Mouse (Mus musculus) neural tube, embryonic 15.5 days (tissue): ENCODE data around the gene Usp44. TPM values are rescaled to one million over a fixed set of nuclear protein-coding genes. Genes with fewer than 3 reads are reported as not detected.
A peak's percentile ranks its signal among the peaks of the same experiment; 100 is the strongest.
"Not testable (repeated sequence)": the region's sequence is repeated elsewhere in the genome, so short reads cannot be mapped to it uniquely, and the experiment has no call there.

ENCODE experiments used
- ATAC-seq: fragments of 200-750 bp; cut with Nextera tagmentation; 2 replicates; pipeline ENCODE4 v1.8.0; 2017; ENCODE audit warnings: mild to moderate bottlenecking, moderate TSS enrichment, moderate library complexity; ENCODE audit not compliant: low FRiP score
- H3K27ac ChIP-seq: fragments of 300-500 bp; sonication (generic); replicated peaks from 2 replicates; pipeline ENCODE4 v1.5.1; 2015; ENCODE audit warnings: mild to moderate bottlenecking, inconsistent platforms
- H3K27me3 ChIP-seq: fragments of 300-500 bp; sonication (generic); replicated peaks from 2 replicates; pipeline ENCODE4 v1.6.1; 2015; ENCODE audit warnings: inconsistent platforms
- H3K36me3 ChIP-seq: fragments of 300-500 bp; sonication (generic); 2 replicates; pipeline ENCODE4 v1.6.1; 2015; ENCODE audit warnings: inconsistent platforms
- H3K4me1 ChIP-seq: fragments of 300-500 bp; sonication (generic); 2 replicates; pipeline ENCODE4 v1.6.1; 2015; ENCODE audit warnings: inconsistent platforms
- H3K4me2 ChIP-seq: fragments of 300-500 bp; sonication (generic); 2 replicates; pipeline ENCODE4 v1.6.1; 2015; ENCODE audit warnings: inconsistent platforms, mild to moderate bottlenecking, moderate library complexity
- H3K4me3 ChIP-seq: fragments of 300-500 bp; sonication (generic); replicated peaks from 2 replicates; pipeline ENCODE4 v1.5.1; 2015; ENCODE audit warnings: mild to moderate bottlenecking, inconsistent platforms
- H3K9ac ChIP-seq: fragments of 300-500 bp; sonication (generic); replicated peaks from 2 replicates; pipeline ENCODE4 v1.6.1; 2015; ENCODE audit warnings: mild to moderate bottlenecking, inconsistent platforms
- H3K9me3 ChIP-seq: fragments of 300-500 bp; sonication (generic); replicated peaks from 2 replicates; pipeline ENCODE4 v1.6.1; 2016; ENCODE audit warnings: inconsistent platforms
- WGBS: fragments of 180-500 bp; shearing (Covaris S2); methylation state at CpG from one replicate; pipeline ENCODE4 v1.1.7; 2015; ENCODE audit warnings: mixed read lengths; 5-methylcytosine and 5-hydroxymethylcytosine counted together
- polyA plus RNA-seq: library from polyadenylated mRNA; unstranded; fragments of >200 nt; fragmentation: Nextera tagmentation; extraction: Ambion mirVana; gene quantifications from 2 replicates; pipeline ENCODE4 v1.2.1, GENCODE M21; 2015

The Usp44 gene
- polyA plus RNA-seq, 1 experiment from 2014 or later, result 0.08 TPM

DNA sequence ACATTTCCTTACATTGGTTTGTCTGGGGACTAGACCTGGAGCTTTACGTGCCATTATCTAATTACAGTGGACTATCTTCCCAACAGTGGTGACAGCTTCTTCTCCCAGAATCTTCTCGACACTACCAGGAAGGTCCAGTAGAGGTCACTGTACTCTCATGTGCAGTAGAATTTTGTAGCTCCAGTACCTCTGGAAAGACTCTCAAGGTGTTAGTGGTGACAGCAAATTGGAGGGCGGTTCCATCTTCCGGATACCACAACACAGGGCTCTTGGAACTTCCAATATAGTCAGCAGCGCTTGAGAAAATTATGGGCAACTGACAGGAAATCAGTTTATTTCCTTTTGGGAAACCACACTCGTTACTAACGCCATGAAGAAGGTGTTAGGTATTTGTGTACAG lies 12.7 kb upstream of the Usp44 start:
- WGBS, result 39% methylated on average over 7 of the region's 7 CpGs
- Histone ChIP-seq H3K27me3 (peaks cover 8% of the 10 kb centered on the region), H3K27ac (no peak overlapping the region), H3K9ac (no peak overlapping the region), H3K9me3 (no peaks in the 10 kb centered on the region), H3K36me3 (no peaks in the 10 kb centered on the region), H3K4me1 (no peaks in the 10 kb centered on the region), H3K4me3 (no peak overlapping the region), H3K4me2 (no peak overlapping the region)
- no peak for ATAC-seq

DNA sequence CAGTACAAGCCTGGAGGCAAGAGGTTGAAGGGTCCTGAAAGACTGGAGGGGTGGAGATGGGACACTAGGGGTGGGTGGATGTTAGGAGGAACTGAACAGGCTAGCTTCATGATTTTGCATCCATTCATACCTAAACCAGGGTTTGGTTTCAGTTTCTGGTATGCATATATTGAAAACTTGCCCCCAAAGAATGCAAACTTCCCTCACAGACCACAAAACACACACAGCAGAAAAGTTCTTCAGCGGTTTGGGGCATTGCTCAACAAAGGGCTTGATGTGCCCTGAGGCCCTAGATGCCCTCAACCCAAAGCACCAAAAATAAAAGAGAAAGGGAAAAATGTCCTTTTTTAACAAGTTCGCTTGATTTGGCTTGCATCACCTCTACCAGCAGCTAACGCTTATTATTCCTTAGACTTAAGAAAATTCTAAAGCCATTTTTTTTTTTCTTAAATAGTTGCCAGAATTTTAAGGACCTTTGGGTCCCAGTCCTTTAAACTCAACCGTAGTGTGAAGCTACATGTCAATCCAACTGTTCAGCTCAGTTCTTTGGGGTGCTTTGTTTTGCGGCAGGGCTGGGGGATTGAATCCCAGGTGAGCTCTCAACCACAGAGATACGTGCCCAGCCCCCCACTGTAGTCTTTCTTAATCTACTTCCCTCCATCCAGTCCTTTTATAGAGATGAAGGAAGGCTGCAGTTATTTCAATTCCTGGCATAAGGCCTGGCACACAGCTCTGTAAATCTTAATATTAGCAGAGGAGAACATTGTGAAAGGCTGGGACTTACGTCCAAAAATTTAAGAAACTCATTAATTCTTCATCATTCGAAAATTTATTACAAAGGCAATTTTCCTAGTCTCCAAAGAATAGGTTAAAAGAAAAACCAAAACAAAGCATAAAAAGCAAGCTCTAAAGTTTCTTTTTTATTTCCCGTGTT lies 1.2 kb upstream of the Usp44 start:
- H3K27me3 ChIP-seq, result peaks cover 37% of the 10 kb centered on the region
- H3K4me2 ChIP-seq, result no peak overlapping the region
- no peaks in the 10 kb centered on the region for H3K9me3 ChIP-seq
- H3K36me3 ChIP-seq, result no peaks in the 10 kb centered on the region
- peaks cover 16% of the 10 kb centered on the region for H3K4me1 ChIP-seq
- no peak overlapping the region for H3K4me3 ChIP-seq
- H3K27ac ChIP-seq, result no peak overlapping the region
- WGBS, result 54% methylated on average over 9 of the region's 9 CpGs
- H3K9ac ChIP-seq, result no peak overlapping the region
- ATAC-seq, result no peak

DNA sequence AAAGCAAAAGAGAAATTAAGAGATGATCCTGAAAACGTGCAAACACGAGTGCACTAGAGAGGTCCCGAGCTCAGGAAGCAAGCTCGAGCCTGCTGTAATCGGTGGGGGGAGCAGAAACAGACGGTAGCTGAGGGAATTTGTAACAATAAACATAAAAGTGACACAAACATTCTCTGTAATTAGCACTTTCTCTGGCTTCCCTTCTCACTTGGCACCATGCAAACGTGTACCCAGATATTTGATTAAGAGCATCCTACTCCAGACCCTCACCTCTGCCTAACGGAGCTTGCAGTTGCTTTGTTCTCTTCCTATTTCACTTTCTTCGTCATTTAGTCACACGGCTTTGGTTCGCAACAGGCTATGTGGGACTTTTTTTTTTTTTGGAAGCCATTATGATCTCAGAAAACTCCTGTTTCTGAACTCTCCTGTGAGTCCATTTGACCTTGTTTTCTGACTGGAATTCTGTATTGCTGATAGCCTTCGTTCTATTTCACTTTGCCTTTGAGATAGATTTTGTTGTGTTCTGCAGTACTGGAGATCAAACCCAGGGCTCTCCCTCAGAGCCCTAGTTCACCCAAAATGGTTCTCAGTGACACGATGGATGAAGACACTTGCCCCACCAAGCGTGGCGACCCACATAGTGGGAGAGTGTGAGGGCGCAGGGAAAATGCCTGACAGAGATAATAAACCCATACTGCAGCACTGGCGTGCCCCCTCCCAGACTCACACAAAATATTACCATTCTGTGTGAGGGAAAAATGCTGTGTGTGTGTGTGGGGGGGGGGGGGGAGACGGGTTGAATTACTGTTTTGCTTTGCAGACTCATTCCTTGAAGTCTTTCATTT lies 597 bp downstream of the Usp44 start:
- Histone ChIP-seq H3K27ac (no peak overlapping the region), H3K36me3 (no peaks in the 10 kb centered on the region), H3K4me3 (no peak overlapping the region), H3K4me1 (peaks cover 16% of the 10 kb centered on the region), H3K4me2 (peak overlapping the region; percentile 19), H3K9me3 (no peaks in the 10 kb centered on the region), H3K9ac (no peak overlapping the region), H3K27me3 (peaks cover 41% of the 10 kb centered on the region)
- ATAC-seq, result no peak
- 17% methylated on average over 18 of the region's 18 CpGs for WGBS

- 51% methylated on average over 9 of the region's 9 CpGs for WGBS
- no peaks in the 10 kb centered on the region for H3K9me3 ChIP-seq
- no peak overlapping the region for H3K4me3 ChIP-seq
- H3K36me3 ChIP-seq, result no peaks in the 10 kb centered on the region
- H3K27me3 ChIP-seq, result peaks cover 41% of the 10 kb centered on the region
- no peak overlapping the region for H3K9ac ChIP-seq
- ATAC-seq, result no peak
- H3K4me2 ChIP-seq, result peak overlapping the region; percentile 99
- peaks cover 16% of the 10 kb centered on the region for H3K4me1 ChIP-seq
- no peak overlapping the region for H3K27ac ChIP-seq
These were observed 1.5 kb downstream of the Usp44 start for GRCm38 (mm10) chr10:93832811-93833210.

DNA sequence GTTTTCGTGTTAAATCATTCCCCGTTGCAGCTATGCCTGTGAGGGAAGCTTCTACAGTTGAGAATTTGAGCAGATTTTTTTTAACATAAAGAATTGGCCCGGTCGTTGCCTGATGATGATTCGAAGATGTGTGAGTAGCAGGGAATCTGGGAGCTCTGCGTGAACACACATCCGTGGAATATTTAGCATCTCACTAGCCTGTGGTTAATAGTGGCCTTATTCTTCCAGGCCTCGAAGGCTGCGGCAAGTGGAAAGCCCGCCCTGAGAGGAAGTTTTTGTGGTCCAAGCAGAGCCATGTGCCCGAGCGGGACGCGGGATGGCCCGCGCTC lies 2.0 kb downstream of the Usp44 start:
- Histone ChIP-seq H3K9ac (peak overlapping the region; percentile 37; the same call in 1 of the 2 replicates), H3K27ac (no peak overlapping the region), H3K4me2 (peak overlapping the region; percentile 99), H3K27me3 (peaks cover 41% of the 10 kb centered on the region), H3K4me3 (peak overlapping the region; percentile 61), H3K9me3 (no peaks in the 10 kb centered on the region), H3K36me3 (no peaks in the 10 kb centered on the region), H3K4me1 (peaks cover 16% of the 10 kb centered on the region)
- WGBS, result 2% methylated on average over 16 of the region's 16 CpGs
- no peak for ATAC-seq

- H3K36me3 ChIP-seq, result no peaks in the 10 kb centered on the region
- H3K27ac ChIP-seq, result no peak overlapping the region
- peak overlapping the region; percentile 37 for H3K9ac ChIP-seq
- no peaks in the 10 kb centered on the region for H3K9me3 ChIP-seq
- ATAC-seq, result peak; percentile 87
- peak overlapping the region; percentile 99 for H3K4me2 ChIP-seq
- H3K4me1 ChIP-seq, result peaks cover 16% of the 10 kb centered on the region
- peak overlapping the region; percentile 61 for H3K4me3 ChIP-seq
- WGBS, result under 1% methylated on average over 73 of the region's 75 CpGs
- H3K27me3 ChIP-seq, result peaks cover 41% of the 10 kb centered on the region
These were observed 2.5 kb downstream of the Usp44 start for GRCm38 (mm10) chr10:93833699-93834393.

DNA sequence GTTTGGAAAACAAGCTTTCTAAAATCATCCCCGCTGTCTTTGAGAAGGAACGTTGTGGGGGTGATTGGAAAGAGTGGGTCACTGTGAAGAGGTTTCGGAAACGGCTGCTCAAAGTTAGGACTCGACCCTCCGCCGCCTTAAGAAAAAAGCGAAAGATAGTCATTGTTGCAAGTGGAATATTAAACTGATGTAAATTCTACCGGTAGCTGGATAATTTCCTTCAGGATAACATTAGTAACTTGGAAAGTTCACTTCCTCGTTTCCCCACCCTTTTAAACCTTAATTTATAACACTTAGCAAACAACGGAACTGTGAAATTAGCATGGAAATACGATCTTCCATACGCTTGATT lies 3.0 kb downstream of the Usp44 start:
- WGBS, result 2% methylated on average over 13 of the region's 13 CpGs

DNA sequence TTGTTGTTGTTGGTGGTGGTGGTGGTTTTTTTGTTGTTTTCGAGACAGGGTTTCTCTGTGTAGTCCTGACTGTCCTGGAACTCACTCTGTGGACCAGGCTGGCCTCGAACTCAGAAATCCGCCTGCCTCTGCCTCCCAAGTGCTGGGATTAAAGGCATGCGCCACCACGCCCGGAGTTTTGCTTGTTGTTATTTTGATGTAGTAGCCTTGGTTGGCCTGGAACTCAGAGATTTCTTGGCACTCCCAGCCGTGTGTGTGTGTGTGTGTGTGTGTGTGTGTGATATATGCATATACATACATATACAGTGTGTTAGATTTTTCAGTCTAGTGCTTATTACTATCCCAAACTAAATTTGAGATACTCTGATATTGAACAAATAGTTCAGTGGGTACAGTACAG lies 3.8 kb downstream of the Usp44 start:
- 92% methylated on average over 7 of the region's 7 CpGs for WGBS
- not testable (repeated sequence) for H3K27ac ChIP-seq, H3K9ac ChIP-seq, H3K36me3 ChIP-seq, H3K4me2 ChIP-seq, H3K4me3 ChIP-seq, ATAC-seq, H3K9me3 ChIP-seq
- Histone ChIP-seq H3K27me3 (peaks cover 41% of the 10 kb centered on the region), H3K4me1 (peaks cover 16% of the 10 kb centered on the region)

More for the DNA sequence above, 3.0 kb downstream of the Usp44 start:
- H3K4me2 ChIP-seq, result peak overlapping the region; percentile 99
- peaks cover 16% of the 10 kb centered on the region for H3K4me1 ChIP-seq
- no peak overlapping the region for H3K27ac ChIP-seq
- H3K9me3 ChIP-seq, result no peaks in the 10 kb centered on the region
- peak overlapping the region; percentile 61 for H3K4me3 ChIP-seq
- H3K27me3 ChIP-seq, result peaks cover 41% of the 10 kb centered on the region
- ATAC-seq, result no peak
- 0 out of 2 replicates have a peak overlapping the region, but pooled peaks have one; percentile 37 for H3K9ac ChIP-seq
- no peaks in the 10 kb centered on the region for H3K36me3 ChIP-seq

DNA sequence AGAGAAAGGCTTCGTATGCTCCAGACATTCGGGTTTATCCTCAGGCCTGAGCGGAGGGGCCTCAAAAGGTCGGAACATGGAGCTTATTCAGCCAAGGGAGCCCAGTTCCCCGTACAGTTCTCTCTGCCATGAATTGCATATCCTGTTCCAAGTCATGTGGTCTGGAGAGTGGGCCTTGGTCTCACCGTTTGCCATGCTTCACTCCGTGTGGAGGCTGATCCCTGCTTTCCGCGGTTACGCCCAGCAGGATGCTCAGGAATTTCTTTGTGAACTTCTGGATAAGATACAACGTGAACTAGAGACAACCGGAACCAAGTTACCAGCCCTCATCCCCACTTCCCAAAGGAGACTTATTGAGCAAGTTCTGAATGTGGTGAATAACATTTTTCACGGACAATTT lies 15.4 kb downstream of the Usp44 start:
- Histone ChIP-seq H3K36me3 (no peaks in the 10 kb centered on the region), H3K27ac (no peak overlapping the region), H3K4me1 (no peaks in the 10 kb centered on the region), H3K4me2 (no peak overlapping the region), H3K4me3 (no peak overlapping the region), H3K27me3 (no peaks in the 10 kb centered on the region), H3K9ac (no peak overlapping the region), H3K9me3 (no peaks in the 10 kb centered on the region)
- ATAC-seq, result no peak
- 95% methylated on average over 13 of the region's 13 CpGs for WGBS

GRCm38 (mm10) chr10:93855126-93855525 lies 23.8 kb downstream of the Usp44 start:
- Histone ChIP-seq H3K9ac (no peak overlapping the region), H3K9me3 (no peaks in the 10 kb centered on the region), H3K27me3 (no peaks in the 10 kb centered on the region), H3K27ac (no peak overlapping the region), H3K4me1 (no peaks in the 10 kb centered on the region), H3K4me2 (no peak overlapping the region), H3K36me3 (peaks cover 7% of the 10 kb centered on the region), H3K4me3 (no peak overlapping the region)
- WGBS, result 95% methylated on average over 9 of the region's 9 CpGs
- ATAC-seq, result no peak

DNA sequence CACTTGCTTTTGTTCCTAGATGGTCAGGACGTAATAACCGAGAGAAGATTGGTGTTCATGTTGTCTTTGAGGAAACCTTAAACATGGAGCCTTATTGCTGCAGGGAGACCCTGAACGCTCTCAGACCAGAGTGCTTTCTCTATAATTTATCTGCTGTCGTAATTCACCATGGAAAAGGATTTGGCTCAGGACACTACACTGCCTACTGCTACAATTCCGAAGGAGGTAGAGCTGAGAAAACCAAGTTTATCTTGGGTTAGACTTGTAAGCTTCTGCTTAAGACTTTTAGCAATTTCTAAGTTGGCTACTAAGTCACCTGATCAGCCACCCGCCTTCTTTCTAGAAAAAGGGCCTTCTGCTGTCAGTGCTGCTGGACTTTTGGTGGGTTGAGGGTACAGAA lies 24.7 kb downstream of the Usp44 start:
- Histone ChIP-seq H3K36me3 (peaks cover 13% of the 10 kb centered on the region), H3K4me2 (no peak overlapping the region), H3K4me1 (no peaks in the 10 kb centered on the region), H3K27ac (no peak overlapping the region), H3K4me3 (no peak overlapping the region), H3K9me3 (no peaks in the 10 kb centered on the region), H3K27me3 (no peaks in the 10 kb centered on the region), H3K9ac (no peak overlapping the region)
- 88% methylated on average over 6 of the region's 6 CpGs for WGBS
- ATAC-seq, result no peak
